Mouse (Mus musculus) adrenal gland, postnatal 36 days (tissue): ENCODE measurements around the gene Fkbp15. TPM values are rescaled to one million over a fixed set of nuclear protein-coding genes. Genes with fewer than 3 reads are reported as not detected.
"Not testable (repeated sequence)": the region's sequence is repeated elsewhere in the genome, so short reads cannot be mapped to it uniquely, and the experiment has no call there.

ENCODE experiments used
- DNase-seq, 2 experiments: peaks; one replicate each; pipeline ENCODE4 v3.0.0; 2021; ENCODE audit warnings: mixed read lengths in 1 of 2
- total RNA-seq, 2 experiments: library from RNA; stranded (reverse); gene quantifications; 2 replicates each; pipeline ENCODE4 v1.2.3; 2021

Gene Fkbp15
- total RNA-seq, 2 experiments from 2014 or later, result 31.8 to 36.3 TPM

- DNase-seq, result no peak
Observed at GRCm38 (mm10) chr4:62282969-62283368, 77.4 kb downstream of the Fkbp15 start.

GRCm38 (mm10) chr4:62281319-62281718, 79.0 kb downstream of the Fkbp15 start:
- DNase-seq, result peak; percentile 53 to 56

GRCm38 (mm10) chr4:62278081-62278480, 82.3 kb downstream of the Fkbp15 start:
- no peak for DNase-seq

GRCm38 (mm10) chr4:62277222-62277621, 83.1 kb downstream of the Fkbp15 start:
- no peak for DNase-seq

GRCm38 (mm10) chr4:62276642-62277041, 83.7 kb downstream of the Fkbp15 start:
- DNase-seq, result no peak

- DNase-seq, result no peak
Observed at GRCm38 (mm10) chr4:62274841-62275536, 85.4 kb downstream of the Fkbp15 start.

GRCm38 (mm10) chr4:62273916-62274315, 86.4 kb downstream of the Fkbp15 start:
- DNase-seq, result no peak

GRCm38 (mm10) chr4:62272696-62273095, 87.7 kb downstream of the Fkbp15 start:
- DNase-seq, result no peak

GRCm38 (mm10) chr4:62267101-62267500, 93.2 kb downstream of the Fkbp15 start:
- peak in 1 of 2 experiments; percentile 38 for DNase-seq

GRCm38 (mm10) chr4:62266016-62266415, 94.3 kb downstream of the Fkbp15 start:
- DNase-seq, result not testable (repeated sequence)

- no peak for DNase-seq
Observed at GRCm38 (mm10) chr4:62265154-62265836, 95.1 kb downstream of the Fkbp15 start.

GRCm38 (mm10) chr4:62263133-62263844, 97.1 kb downstream of the Fkbp15 start:
- no peak for DNase-seq

- no peak for DNase-seq
Observed at GRCm38 (mm10) chr4:62262276-62262675, 98.1 kb downstream of the Fkbp15 start, which contains the start of gene Slc31a2. Gene Slc31a2 (plus strand): TSS chr4:62262562.

- DNase-seq, result peak; percentile 68 to 71
Observed at GRCm38 (mm10) chr4:62256931-62257330, 103.4 kb downstream of the Fkbp15 start.

- no peak for DNase-seq
Observed at GRCm38 (mm10) chr4:62254551-62254950, 105.8 kb downstream of the Fkbp15 start.

- DNase-seq, result no peak
Observed at GRCm38 (mm10) chr4:62251776-62252175, 108.6 kb downstream of the Fkbp15 start.

GRCm38 (mm10) chr4:62250896-62251544, 109.3 kb downstream of the Fkbp15 start:
- DNase-seq, result no peak

Other genes with a start within 250 kb of the Fkbp15 start
- gene Mup21, start 209.7 kb downstream of the Fkbp15 start, total RNA-seq, result not detected
- 1 to 10 TPM; 5.4 to 6.2 TPM for gene Zfp37, start 129.5 kb downstream of the Fkbp15 start, total RNA-seq
- 10 to 100 TPM; 30.8 to 36.9 TPM for gene Slc31a2, start 98.0 kb downstream of the Fkbp15 start, total RNA-seq
- gene Slc31a1, start 179 bp upstream of the Fkbp15 start, total RNA-seq, result 10 to 100 TPM; 45.7 to 48.4 TPM
- gene Cdc26, start 48.1 kb upstream of the Fkbp15 start, total RNA-seq, result 10 to 100 TPM; 61.6 to 78.0 TPM
- gene Prpf4, start 48.2 kb upstream of the Fkbp15 start, total RNA-seq, result 10 to 100 TPM; 25.3 to 27.4 TPM
- under 1 TPM in 1 of 2 experiments, not detected in 1; 0.56 TPM for gene Rnf183, start 74.7 kb upstream of the Fkbp15 start, total RNA-seq
- 1 to 10 TPM; 1.3 TPM for gene Wdr31, start 110.3 kb upstream of the Fkbp15 start, total RNA-seq
- gene Bspry, start 119.5 kb upstream of the Fkbp15 start, total RNA-seq, result 1 to 10 TPM; 3.0 to 6.1 TPM
- 10 to 100 TPM; 12.3 to 15.6 TPM for gene Hdhd3, start 142.9 kb upstream of the Fkbp15 start, total RNA-seq
- gene Alad, start 159.4 kb upstream of the Fkbp15 start, total RNA-seq, result 10 to 100 TPM; 86.9 to 99.8 TPM
- gene Pole3, start 164.5 kb upstream of the Fkbp15 start, total RNA-seq, result 10 to 100 TPM; 48.7 to 52.0 TPM
- gene 4933430I17Rik, start 164.8 kb upstream of the Fkbp15 start, total RNA-seq, result under 1 TPM; 0.36 to 0.56 TPM
- gene Rgs3, start 199.3 kb upstream of the Fkbp15 start, total RNA-seq, result 10 to 100 TPM; 27.3 to 40.2 TPM